Mouse (Mus musculus) lung, postnatal 36 days (tissue): Measurements from ENCODE around the gene Abca8a.

ENCODE experiments used
- DNase-seq: peaks from one replicate; pipeline ENCODE4 v3.0.0; 2022; ENCODE audit warnings: mixed read lengths

The Abca8a gene

GRCm38 (mm10) chr11:110095858-110096257, at the start of gene Abca8a:
Gene Abca8a, minus strand, starts transcription at chr11:110095978.
- peak; percentile 50 for DNase-seq

- DNase-seq, result peak; percentile 33
Observed at GRCm38 (mm10) chr11:110145421-110145820, 49.6 kb upstream of the Abca8a start.

- peak; percentile 2 for DNase-seq
Observed at GRCm38 (mm10) chr11:110130760-110131159, 35.0 kb upstream of the Abca8a start.

- peak; percentile 2 for DNase-seq
Observed at GRCm38 (mm10) chr11:110111137-110111536, 15.4 kb upstream of the Abca8a start.

- no peak for DNase-seq
Observed at GRCm38 (mm10) chr11:110101437-110101836, 5.7 kb upstream of the Abca8a start.

- peak; percentile 2 for DNase-seq
Observed at GRCm38 (mm10) chr11:110098901-110099300, 3.1 kb upstream of the Abca8a start.

- DNase-seq, result peak; percentile 1
Observed at GRCm38 (mm10) chr11:110097465-110097864, 1.7 kb upstream of the Abca8a start.

GRCm38 (mm10) chr11:110094846-110095380, 865 bp downstream of the Abca8a start:
- DNase-seq, result peak; percentile 8

- peak; percentile 62 for DNase-seq
Observed at GRCm38 (mm10) chr11:110094236-110094635, 1.5 kb downstream of the Abca8a start.

GRCm38 (mm10) chr11:110091328-110091727, 4.5 kb downstream of the Abca8a start:
- peak; percentile 26 for DNase-seq

- DNase-seq, result no peak
Observed at GRCm38 (mm10) chr11:110072158-110072557, 23.6 kb downstream of the Abca8a start.

- no peak for DNase-seq
Observed at GRCm38 (mm10) chr11:110061032-110061431, 34.7 kb downstream of the Abca8a start.

GRCm38 (mm10) chr11:110060127-110060526, 35.7 kb downstream of the Abca8a start:
- no peak for DNase-seq

- no peak for DNase-seq
Observed at GRCm38 (mm10) chr11:110053681-110054080, 42.1 kb downstream of the Abca8a start.

- no peak for DNase-seq
Observed at GRCm38 (mm10) chr11:110037795-110038194, 58.0 kb downstream of the Abca8a start.

GRCm38 (mm10) chr11:110028913-110029695, 66.7 kb downstream of the Abca8a start:
- DNase-seq, result peak; percentile 19

GRCm38 (mm10) chr11:110010836-110011546, 84.8 kb downstream of the Abca8a start:
- DNase-seq, result no peak

- DNase-seq, result peak; percentile 80
Observed at GRCm38 (mm10) chr11:109995624-109996023, 100.2 kb downstream of the Abca8a start, which contains the start of gene Abca8b. Gene Abca8b, minus strand, starts transcription at chr11:109995845.

GRCm38 (mm10) chr11:109995013-109995412, 100.8 kb downstream of the Abca8a start:
- DNase-seq, result peak; percentile 41

- DNase-seq, result no peak
Observed at GRCm38 (mm10) chr11:109994014-109994413, 101.8 kb downstream of the Abca8a start.

- DNase-seq, result no peak
Observed at GRCm38 (mm10) chr11:109991270-109991669, 104.5 kb downstream of the Abca8a start.

GRCm38 (mm10) chr11:109990256-109990655, 105.5 kb downstream of the Abca8a start:
- no peak for DNase-seq

- no peak for DNase-seq
Observed at GRCm38 (mm10) chr11:109988164-109988563, 107.6 kb downstream of the Abca8a start.
